Mouse (Mus musculus): ENCODE results near the gene Adamtsl4.
"Not testable (repeated sequence)": the region's sequence is repeated elsewhere in the genome, so short reads cannot be mapped to it uniquely, and the experiment has no call there.

- TF ChIP-seq CTCF, POLR2A (IDR thresholded peaks at IDR 0.05; ENCODE audit: insufficient read depth, low read depth, low read length): not testable (repeated sequence)
Measured at GRCm38 (mm10) chr3:95670419-95670818, 17.3 kb downstream of the Adamtsl4 start.

Data from olfactory bulb, adult 2 months (tissue).